Mouse (Mus musculus): ENCODE data around the gene Clic1.

DNA sequence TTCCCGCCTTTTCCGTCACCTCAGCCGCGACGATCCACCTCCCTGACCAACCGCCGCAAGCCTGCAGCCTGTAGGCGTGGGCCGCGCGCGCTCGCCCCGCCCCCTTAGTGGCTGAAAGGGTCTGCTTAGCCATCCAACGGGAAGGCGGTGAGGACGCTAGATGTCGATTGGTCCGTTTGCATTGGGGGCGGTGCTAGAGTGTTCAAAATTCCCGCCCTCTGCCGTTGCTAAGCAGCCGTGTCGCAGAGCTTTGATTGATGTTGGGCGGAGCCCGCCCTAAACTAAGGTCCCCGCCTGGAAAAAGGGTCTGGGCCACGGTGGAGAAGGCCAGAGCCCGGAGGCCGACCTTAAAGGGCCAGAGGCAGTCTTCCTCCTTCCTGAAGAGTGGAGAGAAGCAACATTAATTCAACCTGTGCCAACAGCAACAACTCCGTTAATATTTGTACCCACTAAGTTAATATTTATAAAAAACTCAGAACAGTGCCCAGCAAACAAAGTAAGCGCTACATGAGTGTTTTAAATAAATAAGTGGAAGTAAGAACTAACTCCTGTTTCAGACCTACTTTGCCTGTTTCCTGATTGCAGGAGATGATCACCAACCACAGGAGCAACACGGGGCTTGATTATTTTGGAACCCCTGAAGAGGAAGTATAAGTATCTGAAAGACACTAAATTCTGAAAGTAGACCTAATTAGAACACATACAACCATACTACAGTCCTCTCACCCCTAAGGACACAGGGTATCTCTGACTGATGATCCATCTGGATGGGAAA is 2.9 kb upstream of the Clic1 start, which contains the start of gene Msh5:
- TF ChIP-seq CTCF (IDR thresholded peaks at IDR 0.05) (no peak), EP300 (IDR thresholded peaks at IDR 0.05; ENCODE audit: insufficient read depth, low read depth, low read length) (0 out of 2 replicates have a peak, but pooled peaks have one; percentile 25), POLR2A (IDR thresholded peaks at IDR 0.05; ENCODE audit: insufficient read depth, low read depth, low read length) (peak; percentile 59; the same call in 1 of the 2 replicates)
